Mouse (Mus musculus) liver, adult (tissue): ENCODE data around the gene Skint5.

ENCODE experiments used
- GATA4 ChIP-seq: IDR thresholded peaks from 2 replicates; pipeline ENCODE4 v1.6.1; 2014; ENCODE audit warnings: mild to moderate bottlenecking, low read length; ENCODE audit not compliant: insufficient replicate concordance

Gene Skint5

GRCm38 (mm10) chr4:113999403-113999802 lies at the start of gene Skint5:
Skint5 (minus strand) TSS chr4:113999503.
- no peak for TF ChIP-seq GATA4

GRCm38 (mm10) chr4:113957343-113957742 lies 42.0 kb downstream of the Skint5 start:
- TF ChIP-seq GATA4 = no peak

DNA sequence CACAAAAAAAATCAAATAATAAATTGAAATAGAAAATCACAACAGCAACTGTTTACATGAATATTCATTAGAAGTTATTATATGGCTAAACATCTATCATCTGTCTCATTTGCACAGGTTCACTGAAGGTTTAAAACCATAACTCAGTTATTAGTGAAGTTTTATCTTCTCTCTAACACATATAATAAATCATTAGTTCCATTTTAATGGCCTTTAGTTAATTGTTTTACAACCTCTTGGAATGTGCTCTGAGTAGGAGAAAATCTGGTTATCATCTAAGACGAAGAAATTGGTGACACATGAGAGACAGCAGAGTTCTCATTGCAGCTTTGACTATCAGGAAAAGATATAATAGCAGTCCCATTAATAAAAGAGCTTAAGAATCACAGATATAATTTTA lies 235.1 kb downstream of the Skint5 start:
- no peak for TF ChIP-seq GATA4

- TF ChIP-seq GATA4 = no peak
These were observed 235.6 kb downstream of the Skint5 start for GRCm38 (mm10) chr4:113763684-113764083.
